Mouse (Mus musculus) megakaryocyte progenitor cell, adult 5-6 weeks (primary cell): ENCODE measurements at regions not wholly inside any gene's neighbourhood (a gene's known extent, or its start where the extent isn't known, plus 50 kb on each side); places are given as distances from the start of the nearest gene placed in this dataset.
A peak's percentile ranks its signal among the peaks of the same experiment; 100 is the strongest.

ENCODE experiments used
- ATAC-seq: replicated peaks from 2 replicates; pipeline ENCODE4 v1.8.0; 2016; ENCODE audit warnings: mild to moderate bottlenecking, moderate TSS enrichment, inconsistent platforms; ENCODE audit not compliant: poor library complexity

DNA sequence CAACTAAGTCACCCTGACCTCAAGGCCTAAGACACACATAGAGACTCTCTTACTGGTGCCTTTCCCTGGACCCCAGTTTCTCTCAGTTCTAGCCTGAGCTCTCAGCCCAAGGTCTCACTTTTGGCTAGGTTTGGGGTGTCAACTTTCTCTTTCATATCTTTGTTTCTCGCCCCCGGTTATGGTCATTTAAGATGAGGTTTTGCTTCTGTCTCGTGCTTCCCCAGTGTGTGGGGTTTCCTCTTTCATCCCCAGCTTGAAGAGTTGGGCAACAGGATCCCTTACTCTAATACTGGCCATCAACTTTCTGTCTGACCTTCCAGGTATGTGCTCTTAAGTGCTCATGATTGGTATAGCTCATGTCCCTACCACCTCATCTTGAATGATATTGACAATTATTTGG is 67.5 kb downstream of the Lmo4 start:
- peak; percentile 55 for ATAC-seq

GRCm38 (mm10) chr3:144136432-144136831 is 68.6 kb downstream of the Lmo4 start:
- ATAC-seq = no peak

DNA sequence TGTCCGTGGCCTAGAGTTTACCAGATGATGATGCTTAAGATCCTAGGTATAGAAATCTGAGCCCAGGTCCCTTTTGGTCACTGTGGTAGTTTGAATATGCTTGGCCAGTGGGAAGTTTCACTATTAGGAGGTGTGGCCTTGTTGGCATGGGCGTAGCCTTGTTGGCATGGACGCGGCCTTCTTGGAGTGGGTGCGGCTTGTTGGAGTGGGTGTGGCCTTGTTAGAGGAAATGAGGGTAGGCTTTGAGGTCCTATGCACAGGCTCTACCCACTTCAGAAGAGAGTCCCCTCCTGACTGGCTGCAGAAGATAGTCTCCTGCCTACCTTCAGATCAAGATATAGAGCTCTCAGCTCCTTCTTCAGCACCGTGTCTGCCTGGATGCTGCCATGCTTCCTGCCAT is 69.4 kb downstream of the Lmo4 start:
- ATAC-seq = peak; percentile 45; the same call in 1 of the 2 replicates

- ATAC-seq = no peak
These were observed 77.0 kb downstream of the Lmo4 start for GRCm38 (mm10) chr3:144128042-144128441.

GRCm38 (mm10) chr3:144124353-144124752 is 80.7 kb downstream of the Lmo4 start:
- no peak for ATAC-seq

GRCm38 (mm10) chr3:144123361-144124072 is 81.5 kb downstream of the Lmo4 start:
- peak; percentile 50 for ATAC-seq

GRCm38 (mm10) chr3:144119076-144119475 is 85.9 kb downstream of the Lmo4 start:
- ATAC-seq = no peak

DNA sequence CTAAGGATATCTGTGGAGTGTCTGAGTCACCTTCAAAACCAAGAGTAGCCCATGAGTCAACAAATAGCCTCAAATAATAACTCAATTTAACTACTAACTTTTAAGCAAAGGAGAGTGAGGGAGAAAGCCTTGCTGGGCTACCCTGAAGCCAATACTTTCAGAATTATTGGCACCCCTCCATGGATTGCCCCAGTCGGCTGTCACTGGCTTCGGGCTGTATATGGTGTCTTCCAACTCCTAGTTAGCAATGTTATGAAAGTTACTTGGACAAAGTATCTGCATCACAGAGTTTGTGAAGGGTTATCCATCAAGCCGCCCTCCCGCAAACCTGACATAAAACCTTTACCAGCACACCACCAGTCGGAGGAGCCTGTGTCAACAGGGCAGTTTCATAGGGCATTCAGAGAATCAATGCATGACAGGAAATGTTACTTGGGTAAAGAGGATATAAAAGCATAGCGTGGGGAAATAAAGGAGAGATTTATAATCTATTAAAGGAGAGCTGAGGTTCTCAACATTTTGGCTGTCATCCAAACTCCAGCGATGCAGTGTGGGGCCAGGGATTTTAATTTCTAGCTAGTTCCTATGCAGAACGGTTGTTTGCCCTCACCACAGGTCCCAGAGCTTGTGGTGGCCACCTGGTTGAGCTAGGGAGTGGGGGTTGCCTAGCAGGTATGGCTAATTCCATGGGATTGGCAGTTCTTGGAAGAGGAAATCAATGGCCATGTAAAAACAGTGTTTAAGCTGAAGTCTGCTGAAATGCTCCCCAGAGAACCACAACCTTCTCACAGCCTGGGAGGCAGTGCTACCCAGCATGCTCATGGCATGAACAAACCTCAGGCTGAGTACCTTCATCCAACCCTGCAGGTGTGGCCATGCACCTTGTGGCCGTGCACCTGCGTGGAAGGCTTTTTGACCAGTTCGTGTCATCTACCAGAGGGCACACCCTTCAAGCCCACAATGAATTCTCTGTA is 91.1 kb downstream of the Lmo4 start:
- no peak for ATAC-seq

GRCm38 (mm10) chr3:144110331-144111080 is 94.5 kb downstream of the Lmo4 start:
- ATAC-seq = peak; percentile 96

- ATAC-seq = peak; percentile 57
These were observed 95.3 kb downstream of the Lmo4 start for GRCm38 (mm10) chr3:144109769-144110168.

DNA sequence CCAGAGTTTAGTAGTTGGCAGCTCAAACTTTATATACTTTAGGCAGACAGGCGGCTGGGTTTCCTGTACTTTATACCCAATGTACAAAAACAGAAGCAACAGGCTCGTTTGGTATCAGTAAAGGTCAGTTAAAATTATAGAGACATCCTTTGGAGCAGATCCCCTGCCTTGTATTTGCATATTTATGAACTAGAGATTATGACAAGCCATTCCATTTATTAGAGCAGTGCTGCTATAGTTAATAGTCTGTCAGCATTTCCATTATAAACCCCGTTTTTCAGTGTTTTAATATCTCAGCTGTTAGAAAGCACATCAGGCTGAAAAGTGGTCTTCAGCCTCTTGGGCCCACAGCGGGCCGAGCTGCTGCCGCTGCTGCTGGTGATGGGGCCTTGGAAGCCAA is 96.7 kb downstream of the Lmo4 start:
- no peak for ATAC-seq

- ATAC-seq = no peak
These were observed 97.4 kb downstream of the Lmo4 start for GRCm38 (mm10) chr3:144107664-144108063.

GRCm38 (mm10) chr3:144104366-144104765 is 100.7 kb downstream of the Lmo4 start:
- ATAC-seq = no peak

DNA sequence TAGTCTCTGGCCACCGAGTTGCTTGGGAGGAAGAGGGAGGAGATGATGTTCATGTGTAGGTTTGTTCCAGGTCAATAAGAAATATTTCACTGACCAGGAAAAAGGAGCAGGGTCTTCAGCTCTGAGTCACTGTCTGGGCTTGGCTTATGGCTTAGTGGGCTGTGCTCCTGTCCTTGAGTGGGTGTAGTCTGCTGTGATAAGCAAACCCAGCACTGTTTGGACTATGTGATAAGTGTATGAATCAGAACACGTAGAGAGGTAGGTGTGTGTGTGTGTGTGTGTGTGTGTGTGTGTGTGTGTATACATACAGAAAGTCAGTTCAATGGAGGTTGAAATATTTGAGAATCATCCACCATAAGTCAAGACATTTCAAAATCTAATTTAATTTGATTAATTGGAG is 105.6 kb downstream of the Lmo4 start:
- ATAC-seq = no peak

GRCm38 (mm10) chr3:144098762-144099161 is 106.3 kb downstream of the Lmo4 start:
- no peak for ATAC-seq

DNA sequence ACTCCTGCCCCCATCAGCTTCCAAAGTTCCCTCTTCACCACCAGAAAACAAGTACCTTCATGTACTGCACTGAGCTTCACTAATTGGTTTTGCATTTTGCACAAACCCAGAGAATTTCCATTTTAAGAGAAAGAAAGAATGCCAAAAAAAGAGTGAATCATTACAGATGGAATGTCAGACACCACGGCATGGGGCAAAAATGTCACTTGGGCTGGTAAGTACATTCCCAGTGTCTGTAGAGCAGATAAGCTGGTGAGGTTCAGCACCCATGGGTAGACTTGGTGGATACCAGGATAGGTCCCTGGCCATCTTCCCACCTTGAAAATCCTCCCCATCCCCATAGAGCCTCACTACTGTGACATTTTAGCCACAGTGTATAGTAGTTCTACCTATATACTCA is 113.8 kb downstream of the Lmo4 start:
- no peak for ATAC-seq

DNA sequence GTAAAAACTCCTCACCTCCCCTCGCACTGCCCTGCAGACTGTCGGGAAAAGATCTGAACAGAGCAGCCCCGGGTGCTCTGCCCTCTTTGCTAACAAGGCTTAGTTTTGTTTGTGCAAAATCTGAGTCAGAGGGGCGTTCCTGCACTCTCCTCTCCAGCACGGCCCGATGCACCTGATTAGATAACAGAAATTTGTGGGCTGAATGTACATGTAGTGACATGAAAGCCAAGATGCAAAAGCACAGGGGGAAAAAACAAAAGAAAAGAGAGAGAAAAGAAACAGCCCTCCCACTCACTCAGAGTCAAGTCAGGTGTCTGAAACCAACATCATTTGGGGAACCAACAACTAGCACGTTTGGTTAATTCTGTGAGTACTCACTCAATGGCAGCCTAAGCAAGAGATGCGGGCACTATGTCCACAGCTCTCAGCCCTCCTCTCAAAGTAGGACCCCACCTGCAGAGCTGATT is 115.2 kb downstream of the Lmo4 start:
- ATAC-seq = no peak

GRCm38 (mm10) chr3:144088261-144088884 is 116.6 kb downstream of the Lmo4 start:
- ATAC-seq = no peak

GRCm38 (mm10) chr3:144087771-144088170 is 117.2 kb downstream of the Lmo4 start:
- ATAC-seq = no peak

DNA sequence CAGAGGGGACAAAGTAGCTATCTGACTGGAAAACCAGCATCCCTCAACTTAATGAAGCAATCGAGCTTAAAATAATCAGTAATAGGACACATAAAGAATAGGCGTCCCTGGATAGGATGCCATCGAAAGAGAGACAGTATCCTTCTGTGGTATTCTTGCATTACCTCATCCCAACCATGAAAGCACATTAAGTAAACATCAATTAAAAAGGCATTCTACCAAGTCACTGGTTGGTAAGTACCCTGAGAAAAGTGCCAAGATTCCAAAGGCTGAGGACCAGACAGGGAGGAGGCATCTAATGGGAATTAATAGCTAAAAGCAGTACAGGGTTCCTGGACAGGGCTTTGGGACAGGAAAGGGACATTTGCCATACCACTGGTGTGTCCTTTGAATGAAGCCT is 118.8 kb downstream of the Lmo4 start:
- no peak for ATAC-seq

DNA sequence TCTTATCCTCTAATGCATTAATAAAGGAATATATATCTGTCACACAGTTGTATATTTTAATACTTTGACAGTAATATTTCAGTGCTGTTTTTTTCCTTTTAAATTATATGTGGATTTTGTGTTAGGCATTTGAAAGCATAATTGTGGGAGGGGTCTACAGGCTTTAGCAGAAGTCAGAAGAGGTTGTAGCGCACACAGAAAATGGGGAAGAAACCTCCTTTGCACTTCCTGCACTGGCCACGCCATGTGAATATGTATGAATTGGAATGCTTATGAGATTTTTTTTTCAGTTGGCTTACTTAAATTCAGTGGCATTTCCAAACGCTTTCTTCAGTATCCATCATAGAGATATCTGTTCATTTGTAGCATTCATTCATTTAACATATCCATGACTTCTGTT is 125.1 kb downstream of the Lmo4 start:
- no peak for ATAC-seq
